Mouse (Mus musculus) central nervous system, embryonic 11.5 days (tissue): Measurements from ENCODE around the gene Ubash3b. TPM values are rescaled to one million over a fixed set of nuclear protein-coding genes. Genes with fewer than 3 reads are reported as not detected.

Source experiments
- polyA plus RNA-seq: library from polyadenylated mRNA; depleted of rRNA; stranded (reverse); fragments of >200 nt; gene quantifications from 2 replicates; pipeline ENCODE4 v1.2.3, GENCODE M21; 2012; rRNA removed

Gene Ubash3b
- 4.3 and 7.0 TPM in 2 replicates for polyA plus RNA-seq

DNA sequence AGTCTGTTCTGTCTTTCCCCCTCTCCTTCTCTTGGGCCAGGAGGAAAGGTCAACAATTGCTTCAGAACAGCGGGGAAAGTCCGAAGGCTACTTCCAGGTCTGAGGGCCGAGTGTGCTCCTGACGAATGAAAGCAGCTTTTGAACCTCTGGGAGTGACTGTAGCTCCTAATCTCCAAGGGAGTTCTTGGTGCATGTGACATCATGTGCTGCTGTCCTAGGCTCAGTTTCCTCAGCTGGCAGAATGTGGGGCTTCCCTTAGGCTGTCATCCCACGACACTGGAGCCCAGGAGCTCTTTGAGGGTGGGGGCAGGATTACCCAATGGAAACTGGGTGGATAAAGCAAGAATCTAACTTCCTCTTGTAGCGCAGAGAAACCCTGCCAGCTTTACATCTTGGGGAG lies at the start of gene Ubash3b:
TSS of gene Ubash3b (minus strand) at position 285 of the 400 bp plus-strand sequence.

DNA sequence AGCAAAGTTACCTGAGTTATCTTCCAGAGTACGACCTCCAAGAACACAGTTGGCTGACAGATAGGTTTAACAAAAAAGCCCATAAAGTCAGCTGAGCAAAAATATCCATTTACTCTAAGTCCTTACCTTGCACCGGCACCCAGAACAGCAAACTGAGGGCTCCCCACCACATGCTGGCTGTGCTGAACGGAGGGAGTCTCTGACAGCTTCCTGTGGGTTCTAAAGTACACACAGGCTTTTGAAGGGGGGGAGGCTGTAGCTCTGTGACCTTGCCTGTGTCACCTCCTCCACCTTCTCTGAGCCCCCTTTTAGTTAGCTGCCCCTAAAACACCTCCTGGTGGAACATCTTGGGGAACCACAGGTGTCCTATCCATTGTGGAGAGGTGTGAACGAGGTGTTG lies 157.1 kb downstream of the Ubash3b start, which contains the start of gene Crtam:
TSS of gene Crtam (minus strand) at position 214 of the 400 bp plus-strand sequence.

DNA sequence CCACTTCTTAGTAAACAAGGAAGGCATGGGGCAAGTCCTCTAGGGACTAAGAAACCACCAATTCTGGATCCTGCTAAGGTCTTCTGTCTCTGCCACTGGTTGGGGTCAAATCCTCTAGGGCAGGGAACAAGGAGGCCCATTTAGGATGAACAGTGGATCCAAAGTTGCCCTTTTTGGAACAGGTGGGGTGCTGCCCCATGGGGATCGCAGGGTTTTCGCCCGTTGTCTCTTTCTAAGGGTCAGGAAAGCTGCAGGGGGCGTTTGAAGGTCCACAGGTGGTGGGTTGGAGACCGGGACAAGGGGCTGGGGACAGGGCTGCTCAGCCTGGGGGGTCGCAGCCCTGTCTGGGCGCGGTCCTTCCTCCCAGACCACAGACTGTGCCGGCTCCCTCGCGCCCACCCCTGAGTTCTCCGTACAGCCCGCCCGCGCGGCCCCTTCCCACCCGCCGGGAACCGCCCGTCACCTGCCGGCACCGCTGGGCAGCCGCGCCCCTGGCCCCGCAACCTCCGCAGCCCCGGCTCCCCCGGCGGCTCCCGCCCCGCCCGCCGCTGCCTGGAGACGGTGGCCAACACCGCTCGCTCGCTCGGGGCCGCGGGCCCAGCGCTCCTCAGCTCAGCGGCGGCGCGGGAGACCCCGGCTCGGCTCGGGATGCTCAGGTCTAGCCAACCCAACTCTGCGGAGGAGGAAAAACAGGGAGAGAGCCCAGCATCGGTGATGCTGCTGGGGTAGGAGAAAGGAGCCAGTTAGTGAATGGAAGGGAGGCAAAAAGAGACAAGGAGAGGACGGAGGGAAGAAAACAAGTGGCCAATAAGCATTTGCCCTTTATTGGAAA lies 197.7 kb downstream of the Ubash3b start, which contains the start of gene Jhy:
TSS of gene Jhy (minus strand) at position 533 of the 832 bp plus-strand sequence.

Other genes with a start within 250 kb of the Ubash3b start
- gene Jhy, start 197.6 kb downstream of the Ubash3b start, polyA plus RNA-seq: 0.89 and 0.99 TPM in 2 replicates
- 0.02 and 0.12 TPM in 2 replicates for gene Crtam, start 157.1 kb downstream of the Ubash3b start, polyA plus RNA-seq